Mouse (Mus musculus) spleen, postnatal 10 days (tissue): ENCODE measurements at regions not wholly inside any gene's neighbourhood (a gene's known extent, or its start where the extent isn't known, plus 50 kb on each side); places are given as distances from the start of the nearest gene placed in this dataset.

Source experiments
- DNase-seq, 2 experiments: peaks; one replicate each; pipeline ENCODE4 v3.0.0; 2021 to 2022; ENCODE audit warnings: low spot score in 2 of 2

GRCm38 (mm10) chr10:42068497-42068896 lies 50.3 kb upstream of the Armc2 start:
- DNase-seq, result no peak
